In genomic region chr12:111237611-111238188, GRCm38 (mm10) we compare ENCODE assay signal across 27 mouse cellular contexts. TPM values are rescaled to one million over a fixed set of nuclear protein-coding genes. Genes with fewer than 3 reads are reported as not detected.
A peak's percentile ranks its signal among the peaks of the same experiment; 100 is the strongest.
DNase-seq lines count a peak whose midpoint lies in the region; ATAC-seq and TF ChIP-seq lines count a peak whose summit lies in the region.
"Had no signal": no experiment of that assay in that cellular context is flagged by ENCODE, and none has a peak within 500 bp of the region (broad histone marks: within the 10 kb centered on the region; RNA-seq: fewer than 3 reads in every experiment).

No protein-coding gene starts in this region.

- peaks cover 7% of the 10 kb centered on the region; the same call in 1 of the 2 replicates for H3K36me3 ChIP-seq in embryonic facial prominence, embryonic 15.5 days
- H3K36me3 ChIP-seq in stomach, postnatal 0 days (ENCODE audit: control insufficient read depth, insufficient read depth, low read length), result no peaks in the 10 kb centered on the region
- H3K36me3 ChIP-seq: G1E had no signal

- no peak overlapping the region for H3K4me3 ChIP-seq in embryonic facial prominence, embryonic 15.5 days (replicated peaks)
- H3K4me3 ChIP-seq in stomach, postnatal 0 days (ENCODE audit: low read depth, low read length), result no peak overlapping the region
- H3K4me3 ChIP-seq: erythroblast, embryonic 14.5 days; heart, embryonic 12.5 days; hindbrain, embryonic 13.5 days; limb, embryonic 13.5 days; neural tube, embryonic 15.5 days had no signal

- no peaks in the 10 kb centered on the region for H3K27me3 ChIP-seq in embryonic facial prominence, embryonic 15.5 days
- H3K27me3 ChIP-seq in stomach, postnatal 0 days (ENCODE audit: control insufficient read depth, insufficient read depth, low read length), result no peaks in the 10 kb centered on the region
- H3K27me3 ChIP-seq: heart, embryonic 12.5 days; hindbrain, embryonic 13.5 days; limb, embryonic 13.5 days; neural tube, embryonic 15.5 days had no signal

- peaks cover 16% of the 10 kb centered on the region for H3K4me1 ChIP-seq in embryonic facial prominence, embryonic 15.5 days
- H3K4me1 ChIP-seq in stomach, postnatal 0 days (replicated peaks; ENCODE audit: control insufficient read depth, insufficient read depth), result no peaks in the 10 kb centered on the region

- no peak for TF ChIP-seq CTCF in stomach, postnatal 0 days (IDR thresholded peaks at IDR 0.05; ENCODE audit: low read depth)

- H3K9me3 ChIP-seq in embryonic facial prominence, embryonic 15.5 days (replicated peaks), result no peaks in the 10 kb centered on the region
- no peaks in the 10 kb centered on the region for H3K9me3 ChIP-seq in stomach, postnatal 0 days (ENCODE audit: control insufficient read depth, low read length)
- H3K9me3 ChIP-seq: G1E; heart, embryonic 12.5 days; hindbrain, embryonic 13.5 days; limb, embryonic 13.5 days; neural tube, embryonic 15.5 days had no signal

- no peak overlapping the region for H3K9ac ChIP-seq in embryonic facial prominence, embryonic 15.5 days
- H3K9ac ChIP-seq in stomach, postnatal 0 days (ENCODE audit: low read length), result no peak overlapping the region
- H3K9ac ChIP-seq: heart, embryonic 12.5 days; hindbrain, embryonic 13.5 days; limb, embryonic 13.5 days; liver, embryonic 14.5 days; neural tube, embryonic 15.5 days had no signal

- no peak overlapping the region for H3K4me2 ChIP-seq in embryonic facial prominence, embryonic 15.5 days (replicated peaks)
- H3K4me2 ChIP-seq in stomach, postnatal 0 days (replicated peaks; ENCODE audit: low read depth), result no peak overlapping the region
- H3K4me2 ChIP-seq: heart, embryonic 12.5 days; hindbrain, embryonic 13.5 days; limb, embryonic 13.5 days; neural tube, embryonic 15.5 days had no signal

- WGBS in embryonic facial prominence, embryonic 15.5 days, result 86% methylated on average over 16 of the region's 16 CpGs
- 96% methylated on average over 16 of the region's 16 CpGs for WGBS in stomach, postnatal 0 days

- peak; percentile 41 for DNase-seq in layer of hippocampus, adult 11-12 months (ENCODE audit: low spot score)
- DNase-seq in layer of hippocampus, adult 9-10 months (ENCODE audit: low spot score), result no peak
- peak; percentile 27 for DNase-seq in right cerebral cortex, adult 18-20 months
- DNase-seq in right cerebral cortex, postnatal 10 days (ENCODE audit: low spot score in 2 of 2), result no peak
- DNase-seq in stomach, postnatal 0 days (ENCODE audit: low spot score), result no peak
- no peak for DNase-seq in gastrocnemius, adult 18-20 months (ENCODE audit: low spot score)
- DNase-seq: adrenal gland, postnatal 10 days; cerebellum, postnatal 14 days; heart, postnatal 14 days; kidney, adult 8-10 months; lung, postnatal 36 days; right cerebral cortex, postnatal 4 days; thymus, postnatal 36 days had no signal

- peak overlapping the region; percentile 75 for H3K27ac ChIP-seq in embryonic facial prominence, embryonic 15.5 days (replicated peaks)
- H3K27ac ChIP-seq in stomach, postnatal 0 days (replicated peaks), result peak overlapping the region; percentile 76
- H3K27ac ChIP-seq: liver, embryonic 14.5 days had no signal

- ATAC-seq in embryonic facial prominence, embryonic 15.5 days (ENCODE audit: insufficient number of reproducible peaks, low FRiP score, low TSS enrichment, low read depth), result no peak
- no peak for ATAC-seq in stomach, postnatal 0 days (ENCODE audit: low FRiP score, low TSS enrichment)
- ATAC-seq: activated CD4-positive, CD25-positive, alpha-beta regulatory T cell, adult 4 months; forebrain, embryonic 14.5 days; inflammation-experienced regulatory T-cells, adult 6 months; midbrain, embryonic 16.5 days had no signal

- TF ChIP-seq EP300 in stomach, postnatal 0 days (optimal IDR thresholded peaks at IDR 0.05), result no peak

RNA-seq across cellular contexts. Expression of gene Amn, which starts 33.2 kb away (rescaled TPM):
- polyA plus RNA-seq in embryonic facial prominence, embryonic 15.5 days (2015; fragmentation: Nextera tagmentation; extraction: Ambion mirVana), result 0.59 and 1.0 TPM in 2 replicates
- polyA plus RNA-seq in stomach, postnatal 0 days (2015; fragmentation: Nextera tagmentation; extraction: Ambion mirVana), result 0.22 TPM in 2 replicates
- total RNA-seq in gastrocnemius, adult 18-20 months (2021), result not detected
- total RNA-seq: G1E; heart, postnatal 14 days had no signal
- polyA plus RNA-seq: activated CD4-positive, CD25-positive, alpha-beta regulatory T cell, adult 4 months; inflammation-experienced regulatory T-cells, adult 6 months had no signal

RNA-seq across cellular contexts. Expression of gene 4930595D18Rik, which starts 53.4 kb away (rescaled TPM):
- not detected in 2 replicates for polyA plus RNA-seq in embryonic facial prominence, embryonic 15.5 days (2015; fragmentation: Nextera tagmentation; extraction: Ambion mirVana)
- polyA plus RNA-seq in stomach, postnatal 0 days (2015; fragmentation: Nextera tagmentation; extraction: Ambion mirVana), result not detected in 2 replicates
- not detected for total RNA-seq in gastrocnemius, adult 18-20 months (2021)
- total RNA-seq: adrenal gland, postnatal 10 days; heart, postnatal 14 days; layer of hippocampus, adult 18-20 months had no signal
- polyA plus RNA-seq: erythroblast, embryonic 14.5 days; forebrain, embryonic 14.5 days; G1E; gonadal fat pad, adult 2 months; heart, embryonic 12.5 days; limb, embryonic 13.5 days; liver, embryonic 14.5 days; midbrain, embryonic 16.5 days; neural tube, embryonic 15.5 days had no signal

Comparison
In these comparisons a context has a peak if more than half of its experiments do, and no peak if none do; other contexts are left out.
1. DNase-seq: peak in layer of hippocampus, adult 11-12 months (single experiment) and right cerebral cortex, adult 18-20 months (single experiment); none in layer of hippocampus, adult 9-10 months (single experiment), right cerebral cortex, postnatal 10 days (0 of 2), stomach, postnatal 0 days (single experiment) and gastrocnemius, adult 18-20 months (single experiment).